Mouse (Mus musculus) limb, embryonic 13.5 days (tissue): ENCODE results near the gene Cnga4. TPM values are rescaled to one million over a fixed set of nuclear protein-coding genes. Genes with fewer than 3 reads are reported as not detected.
"Not testable (repeated sequence)": the region's sequence is repeated elsewhere in the genome, so short reads cannot be mapped to it uniquely, and the experiment has no call there.

Experiments
- ATAC-seq: fragments of 200-750 bp; cut with Nextera tagmentation; 2 replicates; pipeline ENCODE4 v1.8.0; 2017; ENCODE audit warnings: low read depth, moderate number of reproducible peaks, moderate TSS enrichment; ENCODE audit not compliant: low FRiP score
- H3K27ac ChIP-seq: fragments of 300-500 bp; sonication (generic); 2 replicates; pipeline ENCODE4 v1.5.1; 2015; ENCODE audit warnings: inconsistent platforms, mild to moderate bottlenecking, moderate library complexity
- H3K27me3 ChIP-seq: fragments of 300-500 bp; sonication (generic); 2 replicates; pipeline ENCODE4 v1.6.1; 2015; ENCODE audit warnings: mild to moderate bottlenecking, inconsistent platforms
- H3K36me3 ChIP-seq: fragments of 300-500 bp; sonication (generic); 2 replicates; pipeline ENCODE4 v1.6.1; 2015; ENCODE audit warnings: inconsistent platforms, mild to moderate bottlenecking, moderate library complexity
- H3K4me1 ChIP-seq: fragments of 300-500 bp; sonication (generic); 2 replicates; pipeline ENCODE4 v1.6.1; 2015; ENCODE audit warnings: inconsistent platforms
- H3K4me2 ChIP-seq: fragments of 300-500 bp; sonication (generic); replicated peaks from 2 replicates; pipeline ENCODE4 v1.6.1; 2015; ENCODE audit warnings: inconsistent platforms, mild to moderate bottlenecking, moderate library complexity
- H3K4me3 ChIP-seq: fragments of 300-500 bp; sonication (generic); 2 replicates; pipeline ENCODE4 v1.5.1; 2015; ENCODE audit warnings: moderate library complexity, mild to moderate bottlenecking, inconsistent platforms
- H3K9ac ChIP-seq: fragments of 300-500 bp; sonication (generic); 2 replicates; pipeline ENCODE4 v1.6.1; 2015; ENCODE audit warnings: mild to moderate bottlenecking, inconsistent platforms
- H3K9me3 ChIP-seq: fragments of 300-500 bp; sonication (generic); 2 replicates; pipeline ENCODE4 v1.6.1; 2016; ENCODE audit warnings: inconsistent platforms
- WGBS: fragments of 180-500 bp; shearing (Covaris S2); methylation state at CpG from one replicate; pipeline ENCODE4 v1.1.7; 2015; 5-methylcytosine and 5-hydroxymethylcytosine counted together
- polyA plus RNA-seq: library from polyadenylated mRNA; unstranded; fragments of >200 nt; fragmentation: Nextera tagmentation; extraction: Ambion mirVana; gene quantifications from 2 replicates; pipeline ENCODE4 v1.2.1, GENCODE M21; 2015

Gene Cnga4
- polyA plus RNA-seq, 1 experiment from 2014 or later: not detected

- Histone ChIP-seq H3K36me3 (peaks cover 68% of the 10 kb centered on the region), H3K9ac (no peak overlapping the region), H3K4me1 (no peaks in the 10 kb centered on the region), H3K9me3 (no peaks in the 10 kb centered on the region), H3K4me2 (no peak overlapping the region), H3K27me3 (no peaks in the 10 kb centered on the region), H3K27ac (no peak overlapping the region), H3K4me3 (no peak overlapping the region)
- 99% methylated on average over 2 of the region's 2 CpGs for WGBS
- ATAC-seq: no peak
Observed at GRCm38 (mm10) chr7:105390236-105390635, 14.1 kb upstream of the Cnga4 start.

GRCm38 (mm10) chr7:105394606-105395005, 9.8 kb upstream of the Cnga4 start:
- Histone ChIP-seq H3K9me3 (no peaks in the 10 kb centered on the region), H3K4me2 (no peak overlapping the region), H3K4me1 (peaks cover 12% of the 10 kb centered on the region), H3K4me3 (no peak overlapping the region), H3K27me3 (no peaks in the 10 kb centered on the region), H3K9ac (no peak overlapping the region), H3K36me3 (peaks cover 28% of the 10 kb centered on the region), H3K27ac (no peak overlapping the region)
- ATAC-seq: no peak
- WGBS: 87% methylated on average over 1 of the region's 1 CpGs

- no peak overlapping the region for H3K27ac ChIP-seq
- no peak overlapping the region for H3K4me3 ChIP-seq
- H3K36me3 ChIP-seq: peaks cover 22% of the 10 kb centered on the region
- no peak overlapping the region for H3K4me2 ChIP-seq
- no peak for ATAC-seq
- no peak overlapping the region for H3K9ac ChIP-seq
- no peaks in the 10 kb centered on the region for H3K27me3 ChIP-seq
- H3K4me1 ChIP-seq: peaks cover 12% of the 10 kb centered on the region
- no peaks in the 10 kb centered on the region for H3K9me3 ChIP-seq
Observed at GRCm38 (mm10) chr7:105395131-105395820, 9.1 kb upstream of the Cnga4 start.

- H3K9ac ChIP-seq: no peak overlapping the region
- no peak for ATAC-seq
Observed at GRCm38 (mm10) chr7:105396126-105396525, 8.2 kb upstream of the Cnga4 start.

GRCm38 (mm10) chr7:105399058-105399934, 5.1 kb upstream of the Cnga4 start:
- Histone ChIP-seq H3K4me2 (peak overlapping the region; percentile 83), H3K4me1 (peaks cover 17% of the 10 kb centered on the region), H3K9ac (peak overlapping the region; percentile 89), H3K4me3 (peak overlapping the region; percentile 88), H3K27me3 (no peaks in the 10 kb centered on the region), H3K9me3 (no peaks in the 10 kb centered on the region), H3K36me3 (peaks cover 6% of the 10 kb centered on the region), H3K27ac (peak overlapping the region; percentile 15; the same call in 1 of the 2 replicates)
- under 1% methylated on average over 25 of the region's 25 CpGs for WGBS
- peak; percentile 34 for ATAC-seq

More at GRCm38 (mm10) chr7:105396126-105396525, 8.2 kb upstream of the Cnga4 start:
- H3K4me1 ChIP-seq: peaks cover 17% of the 10 kb centered on the region
- H3K27me3 ChIP-seq: no peaks in the 10 kb centered on the region
- H3K4me2 ChIP-seq: no peak overlapping the region
- H3K4me3 ChIP-seq: no peak overlapping the region
- no peak overlapping the region for H3K27ac ChIP-seq
- H3K36me3 ChIP-seq: peaks cover 21% of the 10 kb centered on the region
- H3K9me3 ChIP-seq: no peaks in the 10 kb centered on the region

GRCm38 (mm10) chr7:105399935-105400624, 4.3 kb upstream of the Cnga4 start, which contains the start of gene Fam160a2:
Gene Fam160a2 (minus strand): TSS chr7:105400054.
- H3K36me3 ChIP-seq: peaks cover 2% of the 10 kb centered on the region; the same call in 1 of the 2 replicates
- peak within 1 kb of the TSS; percentile 88 for H3K4me3 ChIP-seq
- peak; percentile 99 for ATAC-seq
- peak within 1 kb of the TSS; percentile 89 for H3K9ac ChIP-seq
- peaks cover 17% of the 10 kb centered on the region for H3K4me1 ChIP-seq
- H3K27ac ChIP-seq: peak within 1 kb of the TSS; percentile 81
- peak within 1 kb of the TSS; percentile 83 for H3K4me2 ChIP-seq
- WGBS: under 1% methylated on average over 55 of the region's 55 CpGs
- no peaks in the 10 kb centered on the region for H3K27me3 ChIP-seq
- no peaks in the 10 kb centered on the region for H3K9me3 ChIP-seq

- Histone ChIP-seq H3K9me3 (no peaks in the 10 kb centered on the region), H3K4me2 (no peak overlapping the region), H3K4me3 (no peak overlapping the region), H3K36me3 (no peaks in the 10 kb centered on the region), H3K27me3 (0 out of 2 replicates have a peak, but pooled peaks cover 2% of the 10 kb centered on the region), H3K9ac (no peak overlapping the region), H3K27ac (no peak overlapping the region), H3K4me1 (no peaks in the 10 kb centered on the region)
- ATAC-seq: no peak
- 66% methylated on average over 1 of the region's 1 CpGs for WGBS
Observed at GRCm38 (mm10) chr7:105406322-105406721, 2.0 kb downstream of the Cnga4 start.

- not testable (repeated sequence) for H3K9ac ChIP-seq, H3K36me3 ChIP-seq, H3K4me3 ChIP-seq, H3K27me3 ChIP-seq, H3K4me1 ChIP-seq, ATAC-seq, H3K4me2 ChIP-seq, H3K9me3 ChIP-seq, H3K27ac ChIP-seq
- WGBS: 56% methylated on average over 8 of the region's 8 CpGs
Observed at GRCm38 (mm10) chr7:105411874-105412632, 7.7 kb downstream of the Cnga4 start.

- H3K9ac ChIP-seq: no peak overlapping the region
- H3K27ac ChIP-seq: no peak overlapping the region
- ATAC-seq: no peak
- peaks cover 8% of the 10 kb centered on the region; the same call in 1 of the 2 replicates for H3K27me3 ChIP-seq
- WGBS: 59% methylated on average over 6 of the region's 6 CpGs
- no peaks in the 10 kb centered on the region for H3K4me1 ChIP-seq
- no peak overlapping the region for H3K4me2 ChIP-seq
- H3K36me3 ChIP-seq: no peaks in the 10 kb centered on the region
- no peak overlapping the region for H3K4me3 ChIP-seq
- no peaks in the 10 kb centered on the region for H3K9me3 ChIP-seq
Observed at GRCm38 (mm10) chr7:105414385-105414784, 10.0 kb downstream of the Cnga4 start.

- Histone ChIP-seq H3K27me3 (peaks cover 6% of the 10 kb centered on the region; the same call in 1 of the 2 replicates), H3K27ac (no peak overlapping the region), H3K36me3 (no peaks in the 10 kb centered on the region), H3K4me3 (no peak overlapping the region), H3K4me2 (no peak overlapping the region), H3K4me1 (no peaks in the 10 kb centered on the region), H3K9me3 (no peaks in the 10 kb centered on the region), H3K9ac (no peak overlapping the region)
- ATAC-seq: no peak
- WGBS: 87% methylated on average over 7 of the region's 7 CpGs
Observed at GRCm38 (mm10) chr7:105416529-105416928, 12.2 kb downstream of the Cnga4 start.

- Histone ChIP-seq H3K27ac (no peak overlapping the region), H3K27me3 (peaks cover 9% of the 10 kb centered on the region; the same call in 1 of the 2 replicates), H3K9ac (no peak overlapping the region), H3K4me3 (no peak overlapping the region), H3K36me3 (no peaks in the 10 kb centered on the region), H3K4me1 (no peaks in the 10 kb centered on the region), H3K9me3 (no peaks in the 10 kb centered on the region), H3K4me2 (no peak overlapping the region)
- no peak for ATAC-seq
- WGBS: 76% methylated on average over 5 of the region's 5 CpGs
Observed at GRCm38 (mm10) chr7:105418106-105418505, 13.7 kb downstream of the Cnga4 start.
